Mouse (Mus musculus) forebrain, embryonic 14.5 days (tissue): ENCODE data around the gene Gnaq. TPM values are rescaled to one million over a fixed set of nuclear protein-coding genes. Genes with fewer than 3 reads are reported as not detected.

ENCODE experiments used
- ATAC-seq: fragments of 200-750 bp; cut with Nextera tagmentation; 2 replicates; pipeline ENCODE4 v1.8.0; 2017; ENCODE audit warnings: mild to moderate bottlenecking, moderate library complexity
- DNase-seq: peaks from one replicate; pipeline ENCODE4 v3.0.0-alpha.2; 2015; ENCODE audit warnings: low spot score
- H3K27ac ChIP-seq: fragments of 300-500 bp; sonication (generic); 2 replicates; pipeline ENCODE4 v1.5.1; 2014; ENCODE audit warnings: low read depth, mild to moderate bottlenecking, control low read depth, low read length, moderate library complexity
- H3K27me3 ChIP-seq: fragments of 300-500 bp; sonication (generic); replicated peaks from 2 replicates; pipeline ENCODE4 v1.6.1; 2014; ENCODE audit warnings: low read length, control low read depth, mixed read lengths; ENCODE audit not compliant: control insufficient read depth, insufficient read depth
- H3K36me3 ChIP-seq: fragments of 300-500 bp; sonication (generic); 2 replicates; pipeline ENCODE4 v1.6.1; 2014; ENCODE audit warnings: low read length, control low read depth; ENCODE audit not compliant: control insufficient read depth, insufficient read depth
- H3K4me1 ChIP-seq: fragments of 300-500 bp; sonication (generic); 2 replicates; pipeline ENCODE4 v1.6.1; 2014; ENCODE audit warnings: antibody characterized with exemption, low read length, control low read depth; ENCODE audit not compliant: control insufficient read depth, insufficient read depth
- H3K4me2 ChIP-seq: fragments of 300-500 bp; sonication (generic); 2 replicates; pipeline ENCODE4 v1.6.1; 2014; ENCODE audit warnings: mild to moderate bottlenecking, control low read depth, low read length
- H3K4me3 ChIP-seq: fragments of 300-500 bp; sonication (generic); 2 replicates; pipeline ENCODE4 v1.5.1; 2014; ENCODE audit warnings: low read depth, low read length, control low read depth
- H3K9ac ChIP-seq: fragments of 300-500 bp; sonication (generic); 2 replicates; pipeline ENCODE4 v1.6.1; 2014; ENCODE audit warnings: mild to moderate bottlenecking, low read length, control low read depth, moderate library complexity
- H3K9me3 ChIP-seq: fragments of 300-500 bp; sonication (generic); replicated peaks from 2 replicates; pipeline ENCODE4 v1.6.1; 2016; ENCODE audit warnings: low read length, control low read depth, mixed read lengths; ENCODE audit not compliant: control insufficient read depth
- WGBS: fragments of 180-500 bp; shearing (Covaris S2); extraction: QIAGEN DNeasy Blood & Tissue Kit; methylation state at CpG from one replicate; pipeline ENCODE4 v1.1.7; 2014; 5-methylcytosine and 5-hydroxymethylcytosine counted together
- polyA plus RNA-seq: library from polyadenylated mRNA; unstranded; fragments of >200 nt; fragmentation: Nextera tagmentation; extraction: Ambion mirVana; gene quantifications from 2 replicates; pipeline ENCODE4 v1.2.1, GENCODE M21; 2014

Gnaq gene
- polyA plus RNA-seq, 1 experiment from 2014 or later, result 47.6 TPM

DNA sequence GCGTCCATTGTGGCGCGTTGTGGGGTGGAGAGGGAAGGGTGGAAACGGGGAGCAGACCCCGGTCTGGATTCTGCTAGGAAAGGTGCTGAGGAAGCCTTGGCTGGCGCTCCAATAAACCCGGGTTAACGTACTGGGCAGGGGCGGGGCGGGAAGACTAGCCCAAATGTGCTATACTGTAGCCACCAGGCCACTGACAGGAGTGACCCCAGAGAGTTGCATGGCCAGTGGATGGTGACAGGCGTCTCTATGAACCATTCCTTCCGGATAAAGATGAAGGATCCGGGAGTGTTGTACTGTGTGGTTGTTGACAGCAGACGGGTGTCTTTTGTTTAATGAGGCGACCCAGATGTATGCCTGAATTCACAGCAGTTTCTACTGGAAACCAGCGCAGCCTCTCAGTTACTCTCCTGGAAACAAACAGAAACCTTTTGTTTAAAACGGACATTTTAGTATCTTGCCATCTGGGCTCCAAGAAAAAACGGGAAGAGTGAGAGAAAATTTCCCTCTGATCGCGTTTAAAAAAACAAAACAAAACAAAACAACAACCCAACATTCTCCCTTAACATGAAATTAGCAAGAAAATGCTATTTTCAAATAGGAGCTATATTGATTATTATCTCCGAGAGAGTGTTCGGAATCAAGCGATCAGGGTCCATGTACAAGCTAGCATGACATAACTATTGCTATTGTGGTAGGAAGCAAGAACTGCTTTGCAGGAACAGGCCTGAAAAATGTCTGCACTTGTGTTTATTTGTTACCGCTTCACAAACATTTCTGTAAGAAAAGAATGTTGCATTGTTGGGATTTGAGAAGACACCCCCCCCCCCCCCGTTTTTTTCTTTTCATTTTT lies 1.3 kb downstream of the Gnaq start:
- ATAC-seq, result peak; percentile 25
- H3K4me1 ChIP-seq, result peaks cover 27% of the 10 kb centered on the region

DNA sequence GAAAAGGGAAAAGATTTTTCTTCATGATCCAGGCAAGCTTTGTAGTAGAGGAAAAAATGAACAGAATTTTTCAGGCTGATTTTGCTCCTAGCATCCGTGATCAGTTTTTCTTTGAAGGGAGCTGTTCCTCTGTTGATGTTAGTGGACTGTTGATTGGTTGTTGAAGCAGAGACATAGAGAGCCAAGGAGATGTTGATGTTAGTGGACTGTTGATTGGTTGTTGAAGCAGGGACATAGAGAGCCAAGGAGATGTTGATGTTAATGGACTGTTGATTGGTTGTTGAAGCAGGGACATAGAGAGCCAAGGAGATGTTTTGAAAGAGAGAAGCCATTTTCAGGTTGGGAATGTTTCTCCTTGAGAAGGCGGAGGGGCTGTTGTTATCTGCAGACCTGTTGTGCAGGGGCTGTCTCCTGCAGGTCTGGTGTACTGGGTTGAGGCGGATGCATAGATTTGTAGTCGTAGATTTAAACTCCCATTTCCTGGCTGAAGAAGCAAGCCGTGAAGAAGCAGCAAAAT lies 5.5 kb downstream of the Gnaq start:
- Histone ChIP-seq H3K9ac (no peak overlapping the region), H3K4me2 (no peak overlapping the region), H3K36me3 (0 out of 2 replicates have a peak, but pooled peaks cover 4% of the 10 kb centered on the region), H3K27me3 (no peaks in the 10 kb centered on the region), H3K4me1 (peaks cover 44% of the 10 kb centered on the region), H3K27ac (no peak overlapping the region), H3K9me3 (no peaks in the 10 kb centered on the region), H3K4me3 (no peak overlapping the region)
- ATAC-seq, result no peak
- 75% methylated on average over 5 of the region's 5 CpGs for WGBS
- no peak for DNase-seq

More for the DNA sequence above, 1.3 kb downstream of the Gnaq start:
- no peaks in the 10 kb centered on the region for H3K27me3 ChIP-seq
- 10% methylated on average over 25 of the region's 25 CpGs for WGBS
- peak; percentile 61 for DNase-seq
- H3K9me3 ChIP-seq, result no peaks in the 10 kb centered on the region
- H3K36me3 ChIP-seq, result no peaks in the 10 kb centered on the region
- H3K9ac ChIP-seq, result peak overlapping the region; percentile 98
- peak overlapping the region; percentile 94 for H3K4me3 ChIP-seq
- H3K27ac ChIP-seq, result peak overlapping the region; percentile 99
- H3K4me2 ChIP-seq, result peak overlapping the region; percentile 61

DNA sequence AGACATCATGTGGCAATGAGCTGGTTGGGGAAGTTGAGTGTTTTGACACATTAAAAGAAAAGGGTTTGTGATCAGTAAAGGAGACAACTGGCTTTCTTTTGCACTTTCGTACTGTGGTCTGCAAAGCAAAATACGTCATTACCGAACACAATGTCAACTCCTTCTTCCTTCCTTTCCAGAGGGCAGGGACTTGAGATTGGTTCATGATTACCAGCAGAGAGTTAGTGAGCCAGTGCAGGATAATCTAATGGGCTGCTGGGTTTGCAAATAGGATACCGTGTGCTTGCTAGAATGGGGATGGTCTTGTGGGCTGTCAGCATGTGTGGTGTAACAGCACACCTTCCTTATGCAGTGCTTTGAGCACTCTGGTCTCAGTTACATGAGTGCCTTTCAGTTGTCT lies 8.1 kb downstream of the Gnaq start:
- no peak for DNase-seq
- Histone ChIP-seq H3K4me2 (no peak overlapping the region), H3K27me3 (no peaks in the 10 kb centered on the region), H3K27ac (no peak overlapping the region), H3K4me1 (peaks cover 34% of the 10 kb centered on the region), H3K9ac (no peak overlapping the region), H3K4me3 (no peak overlapping the region), H3K36me3 (0 out of 2 replicates have a peak, but pooled peaks cover 4% of the 10 kb centered on the region), H3K9me3 (no peaks in the 10 kb centered on the region)
- 50% methylated on average over 4 of the region's 4 CpGs for WGBS
- no peak for ATAC-seq

DNA sequence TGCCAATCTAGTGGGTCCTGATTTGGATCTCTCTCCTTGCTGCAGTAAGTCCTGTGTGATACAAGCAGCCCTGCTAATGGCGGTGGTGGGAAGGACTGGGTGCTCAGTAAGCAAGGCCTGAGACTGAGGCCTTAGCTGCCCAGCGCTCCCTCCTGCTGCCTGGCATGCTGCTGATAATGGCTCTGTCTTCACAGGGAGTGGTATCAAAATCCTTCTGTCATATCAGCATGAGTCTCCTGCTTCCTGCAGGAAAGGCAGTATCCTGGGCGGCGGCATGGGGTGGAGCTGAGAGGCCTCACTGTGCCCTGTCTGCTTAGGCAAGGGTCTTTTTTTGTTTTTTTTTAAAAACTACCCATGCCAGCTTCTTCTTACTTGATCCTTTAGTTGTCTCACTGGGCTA lies 9.2 kb downstream of the Gnaq start:
- no peak overlapping the region for H3K4me2 ChIP-seq
- no peaks in the 10 kb centered on the region for H3K27me3 ChIP-seq
- DNase-seq (no peak), ATAC-seq (no peak)
- no peak overlapping the region for H3K27ac ChIP-seq
- peaks cover 30% of the 10 kb centered on the region for H3K4me1 ChIP-seq
- no peak overlapping the region for H3K9ac ChIP-seq
- 77% methylated on average over 4 of the region's 4 CpGs for WGBS
- H3K4me3 ChIP-seq, result no peak overlapping the region
- H3K36me3 ChIP-seq, result 0 out of 2 replicates have a peak, but pooled peaks cover 4% of the 10 kb centered on the region
- H3K9me3 ChIP-seq, result no peaks in the 10 kb centered on the region

DNA sequence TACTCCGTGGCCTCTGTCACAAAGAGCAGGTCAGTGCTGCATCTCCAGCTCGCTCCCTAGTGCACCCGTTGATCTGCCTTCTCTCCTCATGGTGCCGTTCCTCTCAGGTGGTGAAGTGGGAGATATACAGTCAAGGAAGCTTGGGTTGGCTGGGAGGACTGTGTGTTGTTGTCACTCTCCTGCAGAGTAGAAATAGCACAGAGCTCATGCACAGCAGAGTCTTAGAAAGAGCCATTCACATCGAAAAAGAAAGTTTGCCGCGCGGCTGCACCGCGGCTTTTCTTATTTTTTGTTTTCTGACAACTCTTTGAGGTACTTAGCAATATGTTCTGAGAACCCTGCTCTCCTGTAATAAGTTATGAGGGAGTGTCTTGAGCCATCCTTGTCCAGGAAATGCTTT lies 10.4 kb downstream of the Gnaq start:
- Histone ChIP-seq H3K9ac (no peak overlapping the region), H3K27ac (no peak overlapping the region), H3K4me1 (peaks cover 24% of the 10 kb centered on the region), H3K4me2 (no peak overlapping the region), H3K4me3 (no peak overlapping the region), H3K9me3 (no peaks in the 10 kb centered on the region), H3K36me3 (0 out of 2 replicates have a peak, but pooled peaks cover 4% of the 10 kb centered on the region), H3K27me3 (no peaks in the 10 kb centered on the region)
- DNase-seq, result no peak
- ATAC-seq, result no peak
- 88% methylated on average over 10 of the region's 10 CpGs for WGBS

DNA sequence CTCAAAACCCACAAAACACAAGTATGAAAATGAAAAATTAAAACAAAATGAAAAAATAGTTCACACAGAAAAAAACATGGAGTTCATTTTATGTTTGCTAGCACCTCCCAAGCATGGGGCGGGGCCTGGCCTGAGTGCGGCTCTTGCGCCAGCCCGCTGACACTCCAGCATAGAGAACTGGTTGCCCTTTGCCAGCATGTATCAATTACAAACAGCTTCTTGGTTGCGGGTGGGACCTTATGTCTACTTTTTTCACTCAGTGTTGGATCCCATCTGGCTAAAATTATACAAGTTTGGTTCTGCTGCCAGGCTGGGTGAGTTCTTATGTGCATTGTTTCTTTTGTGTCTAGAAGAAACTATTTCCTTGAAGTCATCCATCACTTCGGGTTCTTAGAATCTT lies 14.8 kb downstream of the Gnaq start:
- 80% methylated on average over 6 of the region's 6 CpGs for WGBS
- Histone ChIP-seq H3K27ac (no peak overlapping the region), H3K27me3 (no peaks in the 10 kb centered on the region), H3K9me3 (no peaks in the 10 kb centered on the region), H3K4me1 (no peaks in the 10 kb centered on the region), H3K9ac (no peak overlapping the region), H3K36me3 (0 out of 2 replicates have a peak, but pooled peaks cover under 1% of the 10 kb centered on the region), H3K4me2 (no peak overlapping the region), H3K4me3 (no peak overlapping the region)
- DNase-seq (peak; percentile 52), ATAC-seq (no peak)

DNA sequence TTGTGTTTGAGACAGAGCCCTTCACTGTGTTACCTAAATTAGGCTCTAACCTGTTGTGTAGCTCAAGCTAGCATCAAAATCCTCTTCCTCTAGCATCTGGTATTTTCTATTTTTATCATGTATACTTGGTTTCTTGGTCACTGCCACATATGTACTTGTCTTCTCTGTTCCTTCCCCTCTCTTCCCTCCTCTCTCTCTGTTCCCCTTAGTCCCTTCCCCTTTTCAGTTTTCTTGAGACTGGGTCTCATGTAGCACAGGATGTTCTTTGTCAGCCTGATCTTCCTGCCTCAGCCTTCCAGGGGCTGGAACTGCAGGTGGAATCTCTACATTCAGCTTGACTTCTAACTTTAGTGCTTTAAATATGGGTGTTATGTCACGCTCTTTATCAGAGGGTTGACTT lies 16.5 kb downstream of the Gnaq start:
- no peaks in the 10 kb centered on the region for H3K4me1 ChIP-seq
- H3K36me3 ChIP-seq, result no peaks in the 10 kb centered on the region
- H3K27ac ChIP-seq, result no peak overlapping the region
- ATAC-seq (no peak), DNase-seq (no peak)
- H3K4me2 ChIP-seq, result no peak overlapping the region
- H3K27me3 ChIP-seq, result no peaks in the 10 kb centered on the region
- H3K4me3 ChIP-seq, result no peak overlapping the region
- 94% methylated on average over 1 of the region's 1 CpGs for WGBS
- no peaks in the 10 kb centered on the region for H3K9me3 ChIP-seq
- H3K9ac ChIP-seq, result no peak overlapping the region

DNA sequence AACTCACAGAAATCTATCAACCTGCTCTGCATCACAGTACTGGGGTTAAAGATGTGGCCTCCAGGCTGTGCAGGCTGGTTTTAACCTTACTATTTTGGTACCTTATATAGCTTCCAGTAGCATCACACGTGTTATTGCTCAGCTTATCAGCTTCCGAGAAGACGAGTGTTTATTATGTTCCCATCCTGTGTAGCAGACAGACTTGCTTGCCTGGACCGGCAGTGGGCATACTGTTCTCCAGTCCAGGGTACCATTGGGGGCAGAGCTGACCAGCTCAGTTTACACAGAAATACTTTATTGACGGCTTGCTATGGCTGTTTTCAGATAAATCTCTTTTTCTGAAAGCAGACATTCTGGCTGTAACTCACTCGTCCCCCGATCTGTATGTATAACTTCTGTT lies 17.7 kb downstream of the Gnaq start:
- no peak overlapping the region for H3K9ac ChIP-seq
- no peak overlapping the region for H3K27ac ChIP-seq
- H3K36me3 ChIP-seq, result no peaks in the 10 kb centered on the region
- 88% methylated on average over 7 of the region's 7 CpGs for WGBS
- no peaks in the 10 kb centered on the region for H3K27me3 ChIP-seq
- no peak overlapping the region for H3K4me3 ChIP-seq
- no peak for DNase-seq
- ATAC-seq, result no peak
- no peak overlapping the region for H3K4me2 ChIP-seq
- H3K9me3 ChIP-seq, result no peaks in the 10 kb centered on the region
- H3K4me1 ChIP-seq, result no peaks in the 10 kb centered on the region

DNA sequence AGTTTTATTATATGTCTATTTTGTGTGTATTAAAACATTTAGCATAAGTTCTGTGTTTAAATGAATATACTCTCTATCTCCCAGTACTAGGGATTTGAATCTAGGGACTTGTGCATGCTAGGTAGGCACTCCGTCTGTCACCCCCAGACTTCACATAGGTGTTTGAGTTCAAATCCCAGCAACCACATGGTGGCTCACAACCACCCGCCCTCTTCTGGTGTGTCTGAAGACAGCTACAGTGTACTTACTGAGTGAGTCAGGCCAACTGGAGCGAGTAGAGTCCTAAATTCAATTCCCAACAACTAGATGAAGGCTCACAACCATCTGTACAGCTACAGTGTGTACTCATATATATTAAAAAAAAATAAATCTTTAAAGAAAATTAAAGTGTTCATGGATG lies 21.2 kb downstream of the Gnaq start:
- Histone ChIP-seq H3K4me1 (no peaks in the 10 kb centered on the region), H3K9ac (no peak overlapping the region), H3K27me3 (no peaks in the 10 kb centered on the region), H3K36me3 (no peaks in the 10 kb centered on the region), H3K4me2 (no peak overlapping the region), H3K9me3 (no peaks in the 10 kb centered on the region), H3K4me3 (no peak overlapping the region), H3K27ac (no peak overlapping the region)
- 95% methylated on average over 3 of the region's 3 CpGs for WGBS
- ATAC-seq (no peak), DNase-seq (no peak)
